Mouse (Mus musculus) stomach, postnatal 0 days (tissue): Measurements from ENCODE around the gene Eif5b. TPM values are rescaled to one million over a fixed set of nuclear protein-coding genes. Genes with fewer than 3 reads are reported as not detected.

Experiments
- ATAC-seq: fragments of 200-750 bp; cut with Nextera tagmentation; 2 replicates; pipeline ENCODE4 v1.8.0; 2017; ENCODE audit not compliant: low FRiP score, low TSS enrichment
- DNase-seq: peaks from one replicate; pipeline ENCODE4 v3.0.0-alpha.2; 2016; ENCODE audit warnings: low spot score
- H3K27ac ChIP-seq: fragments of 300-500 bp; sonication (generic); replicated peaks from 2 replicates; pipeline ENCODE4 v1.5.1; 2014; ENCODE audit warnings: mild to moderate bottlenecking, control low read depth
- H3K27me3 ChIP-seq: fragments of 300-500 bp; sonication (generic); 2 replicates; pipeline ENCODE4 v1.6.1; 2014; ENCODE audit warnings: low read length; ENCODE audit not compliant: control insufficient read depth, insufficient read depth
- H3K36me3 ChIP-seq: fragments of 300-500 bp; sonication (generic); 2 replicates; pipeline ENCODE4 v1.6.1; 2014; ENCODE audit warnings: low read length, mixed read lengths; ENCODE audit not compliant: control insufficient read depth, insufficient read depth
- H3K4me1 ChIP-seq: fragments of 300-500 bp; sonication (generic); replicated peaks from 2 replicates; pipeline ENCODE4 v1.6.1; 2014; ENCODE audit warnings: antibody characterized with exemption; ENCODE audit not compliant: control insufficient read depth, insufficient read depth
- H3K4me2 ChIP-seq: fragments of 300-500 bp; sonication (generic); replicated peaks from 2 replicates; pipeline ENCODE4 v1.6.1; 2014; ENCODE audit warnings: low read depth, mild to moderate bottlenecking, control low read depth, moderate library complexity
- H3K4me3 ChIP-seq: fragments of 300-500 bp; sonication (generic); 2 replicates; pipeline ENCODE4 v1.5.1; 2014; ENCODE audit warnings: low read depth, low read length, control low read depth
- H3K9ac ChIP-seq: fragments of 300-500 bp; sonication (generic); 2 replicates; pipeline ENCODE4 v1.6.1; 2014; ENCODE audit warnings: mild to moderate bottlenecking, low read length, control low read depth, mixed read lengths
- H3K9me3 ChIP-seq: fragments of 300-500 bp; sonication (generic); 2 replicates; pipeline ENCODE4 v1.6.1; 2016; ENCODE audit warnings: low read length; ENCODE audit not compliant: control insufficient read depth
- CTCF ChIP-seq: IDR thresholded peaks from 2 replicates; pipeline ENCODE4 v1.5.1; 2016; ENCODE audit warnings: antibody characterized with exemption, low read depth, mild to moderate bottlenecking, moderate library complexity
- EP300 ChIP-seq: optimal IDR thresholded peaks from 2 replicates; pipeline ENCODE3; 2016; ENCODE audit warnings: antibody characterized with exemption
- WGBS: fragments of 180-500 bp; shearing (Covaris S2); extraction: QIAGEN DNeasy Blood & Tissue Kit; methylation state at CpG from one replicate; pipeline ENCODE4 v1.1.7; 2014; 5-methylcytosine and 5-hydroxymethylcytosine counted together
- polyA plus RNA-seq: library from polyadenylated mRNA; unstranded; fragments of >200 nt; fragmentation: Nextera tagmentation; extraction: Ambion mirVana; gene quantifications from 2 replicates; pipeline ENCODE4 v1.2.1, GENCODE M21; 2015

Eif5b gene
- polyA plus RNA-seq, 1 experiment from 2014 or later, result 17.7 TPM

GRCm38 (mm10) chr1:37977303-37977702 is 20.5 kb upstream of the Eif5b start:
- ATAC-seq, result no peak
- DNase-seq, result no peak
- Histone ChIP-seq H3K36me3 (no peaks in the 10 kb centered on the region), H3K4me2 (no peak overlapping the region), H3K4me1 (no peaks in the 10 kb centered on the region), H3K27me3 (no peaks in the 10 kb centered on the region), H3K27ac (no peak overlapping the region), H3K9ac (no peak overlapping the region), H3K4me3 (no peak overlapping the region), H3K9me3 (no peaks in the 10 kb centered on the region)
- WGBS, result 94% methylated on average over 7 of the region's 7 CpGs
- TF ChIP-seq CTCF (no peak), EP300 (no peak)

GRCm38 (mm10) chr1:37984326-37984725 is 13.5 kb upstream of the Eif5b start:
- TF ChIP-seq CTCF, result no peak
- no peak for TF ChIP-seq EP300
- no peak overlapping the region for H3K4me3 ChIP-seq
- H3K9me3 ChIP-seq, result no peaks in the 10 kb centered on the region
- no peaks in the 10 kb centered on the region for H3K4me1 ChIP-seq
- DNase-seq (no peak), ATAC-seq (no peak)
- 96% methylated on average over 1 of the region's 1 CpGs for WGBS
- no peaks in the 10 kb centered on the region for H3K27me3 ChIP-seq
- no peak overlapping the region for H3K4me2 ChIP-seq
- no peak overlapping the region for H3K9ac ChIP-seq
- no peak overlapping the region for H3K27ac ChIP-seq
- H3K36me3 ChIP-seq, result peaks cover 17% of the 10 kb centered on the region

GRCm38 (mm10) chr1:37985764-37986323 is 12.0 kb upstream of the Eif5b start:
- DNase-seq, result peak; percentile 31
- peak; percentile 78 for TF ChIP-seq CTCF
- TF ChIP-seq EP300, result no peak
- Histone ChIP-seq H3K9ac (no peak overlapping the region), H3K27ac (no peak overlapping the region), H3K27me3 (no peaks in the 10 kb centered on the region), H3K9me3 (no peaks in the 10 kb centered on the region), H3K4me1 (no peaks in the 10 kb centered on the region), H3K4me3 (no peak overlapping the region), H3K4me2 (no peak overlapping the region), H3K36me3 (peaks cover 22% of the 10 kb centered on the region)
- 78% methylated on average over 9 of the region's 9 CpGs for WGBS
- 0 out of 2 replicates have a peak, but pooled peaks have one; percentile 42 for ATAC-seq

DNA sequence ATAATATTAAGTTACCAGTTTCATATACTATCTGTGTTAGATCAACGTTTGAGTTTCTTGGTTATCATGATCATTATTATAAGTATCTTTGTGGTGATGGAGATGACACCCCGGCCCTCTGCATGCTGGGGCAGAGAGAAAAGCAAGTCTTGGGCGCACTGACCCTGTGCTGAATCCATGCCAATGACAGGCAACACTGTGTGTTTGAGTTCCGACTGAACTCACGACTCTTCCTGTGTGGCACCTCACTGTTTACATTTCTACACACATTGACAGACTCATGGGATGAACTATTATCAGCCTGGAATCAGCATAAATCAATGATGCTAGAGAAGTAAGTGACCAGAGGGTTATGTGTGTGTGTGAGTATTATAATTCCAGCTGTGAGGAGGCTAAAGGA is 10.0 kb upstream of the Eif5b start:
- Histone ChIP-seq H3K9me3 (no peaks in the 10 kb centered on the region), H3K36me3 (peaks cover 33% of the 10 kb centered on the region)
- no peak for ATAC-seq

GRCm38 (mm10) chr1:37996226-37996625 is 1.6 kb upstream of the Eif5b start:
- WGBS, result 38% methylated on average over 3 of the region's 3 CpGs
- Histone ChIP-seq H3K9ac (peak overlapping the region; percentile 83), H3K4me3 (peak overlapping the region; percentile 91), H3K4me1 (no peaks in the 10 kb centered on the region; the same call in 1 of the 2 replicates), H3K9me3 (no peaks in the 10 kb centered on the region), H3K36me3 (peaks cover 21% of the 10 kb centered on the region; the same call in 1 of the 2 replicates), H3K27ac (no peak overlapping the region; the same call in 1 of the 2 replicates), H3K27me3 (no peaks in the 10 kb centered on the region), H3K4me2 (peak overlapping the region; percentile 73)
- no peak for DNase-seq
- no peak for ATAC-seq
- TF ChIP-seq CTCF (no peak), EP300 (no peak)

More for the DNA sequence above, 10.0 kb upstream of the Eif5b start:
- no peak overlapping the region for H3K27ac ChIP-seq
- no peak overlapping the region for H3K4me3 ChIP-seq
- 74% methylated on average over 5 of the region's 5 CpGs for WGBS
- no peaks in the 10 kb centered on the region for H3K27me3 ChIP-seq
- H3K4me1 ChIP-seq, result no peaks in the 10 kb centered on the region
- H3K4me2 ChIP-seq, result no peak overlapping the region
- no peak overlapping the region for H3K9ac ChIP-seq
- DNase-seq, result no peak
- TF ChIP-seq EP300 (no peak), CTCF (no peak)

GRCm38 (mm10) chr1:37996877-37997484 is 829 bp upstream of the Eif5b start:
- Histone ChIP-seq H3K4me3 (peak overlapping the region; percentile 91), H3K4me2 (peak overlapping the region; percentile 73), H3K9me3 (no peaks in the 10 kb centered on the region), H3K4me1 (no peaks in the 10 kb centered on the region; the same call in 1 of the 2 replicates), H3K9ac (peak overlapping the region; percentile 94), H3K27me3 (no peaks in the 10 kb centered on the region), H3K36me3 (peaks cover 19% of the 10 kb centered on the region; the same call in 1 of the 2 replicates), H3K27ac (peak overlapping the region; percentile 93)
- under 1% methylated on average over 42 of the region's 42 CpGs for WGBS
- ATAC-seq, result peak; percentile 97
- DNase-seq, result peak; percentile 98
- no peak for TF ChIP-seq CTCF
- peak; percentile 93 for TF ChIP-seq EP300
